In genomic region chr9:102735231-102735630, GRCm38 (mm10) we compare ENCODE assay signal across 17 mouse cellular contexts. TPM values are rescaled to one million over a fixed set of nuclear protein-coding genes. Genes with fewer than 3 reads are reported as not detected.
A peak's percentile ranks its signal among the peaks of the same experiment; 100 is the strongest.
DNase-seq lines count a peak whose midpoint lies in the region; ATAC-seq and TF ChIP-seq lines count a peak whose summit lies in the region.
"Had no signal": no experiment of that assay in that cellular context is flagged by ENCODE, and none has a peak within 500 bp of the region (broad histone marks: within the 10 kb centered on the region; RNA-seq: fewer than 3 reads in every experiment).

No protein-coding gene starts in this region.

- H3K36me3 ChIP-seq in kidney, embryonic 14.5 days (ENCODE audit: control insufficient read depth, insufficient read depth, low read length), result peaks cover 37% of the 10 kb centered on the region
- H3K36me3 ChIP-seq in lung, embryonic 16.5 days (ENCODE audit: control insufficient read depth, insufficient read depth, low read length), result peaks cover 31% of the 10 kb centered on the region
- peaks cover 25% of the 10 kb centered on the region for H3K36me3 ChIP-seq in stomach, postnatal 0 days (ENCODE audit: control insufficient read depth, insufficient read depth, low read length)
- peaks cover 36% of the 10 kb centered on the region for H3K36me3 ChIP-seq in hindbrain, embryonic 12.5 days

- DNase-seq in kidney, postnatal 4 days, result no peak
- no peak for DNase-seq in lung, postnatal 25 days (ENCODE audit: low spot score)
- DNase-seq in kidney, postnatal 14 days, result peak; percentile 30
- no peak for DNase-seq in stomach, postnatal 0 days (ENCODE audit: low spot score)
- DNase-seq: adrenal gland, postnatal 36 days; cerebellum, postnatal 14 days; gastrocnemius, postnatal 25 days; layer of hippocampus, adult 9-11 months; right cerebral cortex, postnatal 25 days had no signal

- no peak for TF ChIP-seq CTCF in stomach, postnatal 0 days (IDR thresholded peaks at IDR 0.05; ENCODE audit: low read depth)

- peak overlapping the region; percentile 1; the same call in 1 of the 2 replicates for H3K27ac ChIP-seq in kidney, embryonic 14.5 days (ENCODE audit: low read depth, low read length)
- peak overlapping the region; percentile 90 for H3K27ac ChIP-seq in lung, embryonic 16.5 days (ENCODE audit: low read length)
- H3K27ac ChIP-seq in stomach, postnatal 0 days (replicated peaks), result peak overlapping the region; percentile 88
- H3K27ac ChIP-seq in hindbrain, embryonic 12.5 days, result no peak overlapping the region
- H3K27ac ChIP-seq: hindbrain, postnatal 0 days; neural tube, embryonic 12.5 days had no signal

- H3K4me1 ChIP-seq in kidney, embryonic 14.5 days (ENCODE audit: control insufficient read depth, insufficient read depth, low read length), result 0 out of 2 replicates have a peak, but pooled peaks cover 5% of the 10 kb centered on the region
- peaks cover 20% of the 10 kb centered on the region for H3K4me1 ChIP-seq in lung, embryonic 16.5 days (replicated peaks; ENCODE audit: control insufficient read depth, insufficient read depth, low read length)
- H3K4me1 ChIP-seq in stomach, postnatal 0 days (replicated peaks; ENCODE audit: control insufficient read depth, insufficient read depth), result peaks cover 2% of the 10 kb centered on the region; the same call in 1 of the 2 replicates
- 0 out of 2 replicates have a peak, but pooled peaks cover 5% of the 10 kb centered on the region for H3K4me1 ChIP-seq in hindbrain, embryonic 12.5 days

- 85% methylated on average over 3 of the region's 3 CpGs for WGBS in kidney, embryonic 14.5 days
- 81% methylated on average over 3 of the region's 3 CpGs for WGBS in lung, embryonic 16.5 days
- WGBS in stomach, postnatal 0 days, result 82% methylated on average over 3 of the region's 3 CpGs
- 84% methylated on average over 3 of the region's 3 CpGs for WGBS in hindbrain, embryonic 12.5 days

- no peak overlapping the region for H3K9ac ChIP-seq in kidney, embryonic 14.5 days (ENCODE audit: low read depth, low read length)
- no peak overlapping the region for H3K9ac ChIP-seq in lung, embryonic 16.5 days (ENCODE audit: low read length)
- no peak overlapping the region for H3K9ac ChIP-seq in stomach, postnatal 0 days (ENCODE audit: low read length)
- no peak overlapping the region for H3K9ac ChIP-seq in hindbrain, embryonic 12.5 days
- H3K9ac ChIP-seq: limb, embryonic 15.5 days; neural tube, embryonic 12.5 days had no signal

- no peak for ATAC-seq in kidney, embryonic 14.5 days (ENCODE audit: low FRiP score, low TSS enrichment)
- ATAC-seq in lung, embryonic 16.5 days (ENCODE audit: low read depth), result no peak
- ATAC-seq in stomach, postnatal 0 days (ENCODE audit: low FRiP score, low TSS enrichment), result no peak
- no peak for ATAC-seq in hindbrain, embryonic 12.5 days (ENCODE audit: low FRiP score)
- ATAC-seq: activated CD4-positive, CD25-positive, alpha-beta regulatory T cell, adult 4 months; hindbrain, postnatal 0 days had no signal

- TF ChIP-seq EP300 in stomach, postnatal 0 days (optimal IDR thresholded peaks at IDR 0.05), result no peak

- no peaks in the 10 kb centered on the region for H3K27me3 ChIP-seq in kidney, embryonic 14.5 days (ENCODE audit: control insufficient read depth, insufficient read depth, low read length)
- no peaks in the 10 kb centered on the region for H3K27me3 ChIP-seq in lung, embryonic 16.5 days (ENCODE audit: control insufficient read depth, insufficient read depth, low read depth, low read length)
- H3K27me3 ChIP-seq in stomach, postnatal 0 days (ENCODE audit: control insufficient read depth, insufficient read depth, low read length), result no peaks in the 10 kb centered on the region
- H3K27me3 ChIP-seq in hindbrain, embryonic 12.5 days, result no peaks in the 10 kb centered on the region
- H3K27me3 ChIP-seq: limb, embryonic 15.5 days; neural tube, embryonic 12.5 days had no signal

- H3K4me3 ChIP-seq in kidney, embryonic 14.5 days (ENCODE audit: low read length), result no peak overlapping the region
- H3K4me3 ChIP-seq in lung, embryonic 16.5 days (ENCODE audit: low read length), result no peak overlapping the region
- no peak overlapping the region for H3K4me3 ChIP-seq in stomach, postnatal 0 days (ENCODE audit: low read depth, low read length)
- H3K4me3 ChIP-seq in hindbrain, embryonic 12.5 days, result no peak overlapping the region
- H3K4me3 ChIP-seq: limb, embryonic 15.5 days; megakaryocyte, embryonic 14.5 days; neural tube, embryonic 12.5 days had no signal

- no peaks in the 10 kb centered on the region for H3K9me3 ChIP-seq in kidney, embryonic 14.5 days (ENCODE audit: control insufficient read depth, low read length)
- no peaks in the 10 kb centered on the region for H3K9me3 ChIP-seq in lung, embryonic 16.5 days (ENCODE audit: control insufficient read depth, low read length)
- H3K9me3 ChIP-seq in stomach, postnatal 0 days (ENCODE audit: control insufficient read depth, low read length), result no peaks in the 10 kb centered on the region
- no peaks in the 10 kb centered on the region for H3K9me3 ChIP-seq in hindbrain, embryonic 12.5 days (replicated peaks)
- H3K9me3 ChIP-seq: limb, embryonic 15.5 days; megakaryocyte, embryonic 14.5 days; neural tube, embryonic 12.5 days had no signal

- H3K4me2 ChIP-seq in kidney, embryonic 14.5 days (replicated peaks; ENCODE audit: low read depth, low read length), result no peak overlapping the region
- no peak overlapping the region for H3K4me2 ChIP-seq in lung, embryonic 16.5 days (ENCODE audit: low read depth, low read length)
- H3K4me2 ChIP-seq in stomach, postnatal 0 days (replicated peaks; ENCODE audit: low read depth), result no peak overlapping the region
- H3K4me2 ChIP-seq in hindbrain, embryonic 12.5 days (replicated peaks), result no peak overlapping the region
- H3K4me2 ChIP-seq: limb, embryonic 15.5 days; neural tube, embryonic 12.5 days had no signal

RNA-seq across cellular contexts. Expression of gene Amotl2, which starts 18.8 kb away (rescaled TPM):
- 20.8 and 30.1 TPM in 2 replicates for polyA plus RNA-seq in kidney, embryonic 14.5 days (2014; fragmentation: Nextera tagmentation; extraction: Ambion mirVana)
- polyA plus RNA-seq in lung, embryonic 16.5 days (2015; fragmentation: Nextera tagmentation; extraction: Ambion mirVana), result 37.6 and 40.1 TPM in 2 replicates
- polyA plus RNA-seq in stomach, postnatal 0 days (2015; fragmentation: Nextera tagmentation; extraction: Ambion mirVana), result 18.6 and 22.7 TPM in 2 replicates
- polyA plus RNA-seq in hindbrain, embryonic 12.5 days (2016; fragmentation: Nextera tagmentation; extraction: Ambion mirVana), result 109 and 110 TPM in 2 replicates
- polyA plus RNA-seq: activated CD4-positive, CD25-positive, alpha-beta regulatory T cell, adult 4 months had no signal
